Mouse (Mus musculus) CH12.LX (cell line): Measurements from ENCODE around the gene Gm20388.

Experiments
- CTCF ChIP-seq, 2 experiments: IDR thresholded peaks in 1 of 2; conservative IDR thresholded peaks in 1 of 2; 2 replicates each; pipeline ENCODE4 v1.5.1; 2011 to 2012; ENCODE audit warnings: low read depth in 2 of 2, low read length in 2 of 2, improper control_type of control experiment in 1 of 2, inconsistent platforms in 1 of 2, mild to moderate bottlenecking in 1 of 2, moderate library complexity in 1 of 2
- EP300 ChIP-seq: IDR thresholded peaks from 2 replicates; pipeline ENCODE4 v1.6.1; 2011; ENCODE audit warnings: low read length, improper control_type of control experiment

DNA sequence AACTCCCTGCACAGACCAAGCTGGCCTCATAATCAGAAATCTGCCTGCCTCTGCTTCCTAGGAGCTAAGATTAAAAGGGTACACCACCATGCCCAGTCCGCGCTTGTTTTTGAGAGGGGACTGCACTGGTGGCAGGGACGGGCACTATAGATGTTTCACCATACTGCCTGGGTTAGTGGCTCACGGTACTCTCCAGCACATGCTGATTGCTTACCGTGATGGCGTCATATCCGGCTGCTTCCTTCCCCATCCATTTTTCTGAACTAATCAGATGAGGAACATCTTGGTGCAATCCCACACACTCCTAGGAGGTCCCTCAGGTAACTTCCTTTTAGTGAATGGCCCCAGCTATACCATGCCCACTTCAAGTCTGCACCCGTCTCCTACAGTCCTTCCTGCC, 134.3 kb downstream of the Gm20388 start:
- TF ChIP-seq CTCF (conservative IDR thresholded peaks at IDR 0.05 in 1 of 2, IDR thresholded peaks at IDR 0.05 in 1 of 2; ENCODE audit: low read depth in 2 of 2, low read length in 2 of 2) (no peak), EP300 (no peak)
